8 mouse cellular contexts compared by ENCODE assay signal in the genomic region with DNA sequence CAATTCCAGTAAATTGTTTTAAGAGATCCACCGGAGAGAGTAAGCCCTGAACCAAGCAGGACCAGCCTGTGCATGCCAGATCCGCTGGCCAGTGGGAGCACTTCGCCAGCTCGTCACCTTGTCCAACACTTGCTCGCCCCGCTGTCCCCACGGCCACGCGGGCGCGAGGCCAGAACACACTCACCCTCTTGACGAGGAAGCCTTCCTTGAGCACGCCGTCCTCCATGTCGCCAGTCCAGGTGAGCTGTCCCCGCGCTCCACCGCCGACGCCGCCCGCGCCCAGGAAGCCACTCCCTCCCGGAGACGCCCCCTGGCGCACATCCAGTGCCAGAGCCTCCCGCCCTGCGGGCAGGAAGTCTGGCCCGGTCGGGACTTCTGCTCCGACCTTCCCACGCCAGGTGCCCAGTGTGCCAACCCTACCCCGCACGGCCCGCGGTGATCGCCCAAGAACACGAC. TPM values are rescaled to one million over a fixed set of nuclear protein-coding genes. Genes with fewer than 3 reads are reported as not detected.
A peak's percentile ranks its signal among the peaks of the same experiment; 100 is the strongest.
DNase-seq lines count a peak whose midpoint lies in the region; ATAC-seq and TF ChIP-seq lines count a peak whose summit lies in the region.

Gene Plek2 (minus strand): TSS at position 258 of the 456 bp plus-strand sequence.

- WGBS in cerebellum, adult 2 months, result 1% methylated on average over 38 of the region's 38 CpGs
- 3% methylated on average over 38 of the region's 38 CpGs for WGBS in intestine, postnatal 0 days
- 2% methylated on average over 38 of the region's 38 CpGs for WGBS in neural tube, embryonic 14.5 days

- H3K27ac ChIP-seq in cerebellum, adult 2 months (ENCODE audit: insufficient read depth, low read length), result no peak within 1 kb of the TSS
- no peak within 1 kb of the TSS for H3K27ac ChIP-seq in intestine, postnatal 0 days (ENCODE audit: low read depth, low read length)
- no peak within 1 kb of the TSS for H3K27ac ChIP-seq in neural tube, embryonic 14.5 days (ENCODE audit: low read depth, low read length)

- ATAC-seq in intestine, postnatal 0 days, result peak; percentile 64
- peak; percentile 61; the same call in 1 of the 2 replicates for ATAC-seq in neural tube, embryonic 14.5 days (ENCODE audit: low read depth)

- H3K4me1 ChIP-seq in cerebellum, adult 2 months (ENCODE audit: control insufficient read depth, insufficient read depth, low read length), result no peaks in the 10 kb centered on the region
- peaks cover 2% of the 10 kb centered on the region; the same call in 1 of the 2 replicates for H3K4me1 ChIP-seq in intestine, postnatal 0 days (replicated peaks; ENCODE audit: control insufficient read depth, insufficient read depth, low read length)
- peaks cover 9% of the 10 kb centered on the region for H3K4me1 ChIP-seq in neural tube, embryonic 14.5 days (ENCODE audit: control insufficient read depth, insufficient read depth, low read length)

- no peaks in the 10 kb centered on the region; the same call in 1 of the 2 replicates for H3K27me3 ChIP-seq in cerebellum, adult 2 months (ENCODE audit: control insufficient read depth, insufficient read depth, low read length)
- H3K27me3 ChIP-seq in intestine, postnatal 0 days (replicated peaks; ENCODE audit: control insufficient read depth, insufficient read depth, low read length), result no peaks in the 10 kb centered on the region
- H3K27me3 ChIP-seq in neural tube, embryonic 14.5 days (ENCODE audit: control insufficient read depth, insufficient read depth, low read length), result peaks cover 33% of the 10 kb centered on the region

- no peaks in the 10 kb centered on the region for H3K9me3 ChIP-seq in intestine, postnatal 0 days (ENCODE audit: control insufficient read depth)
- H3K9me3 ChIP-seq in neural tube, embryonic 14.5 days (ENCODE audit: control insufficient read depth, low read length), result no peaks in the 10 kb centered on the region

- peak within 1 kb of the TSS; percentile 90 for H3K4me3 ChIP-seq in cerebellum, adult 2 months (replicated peaks; ENCODE audit: insufficient read depth, low read depth, low read length)
- peak within 1 kb of the TSS; percentile 47 for H3K4me3 ChIP-seq in intestine, postnatal 0 days (ENCODE audit: low read depth, low read length)
- peak within 1 kb of the TSS; percentile 36 for H3K4me3 ChIP-seq in neural tube, embryonic 14.5 days (ENCODE audit: low read depth, low read length)

- no peak for TF ChIP-seq CTCF in cerebellum, adult 2 months (IDR thresholded peaks at IDR 0.05; ENCODE audit: borderline replicate concordance, insufficient read depth, low read depth, low read length)
- TF ChIP-seq CTCF in intestine, postnatal 0 days (IDR thresholded peaks at IDR 0.05; ENCODE audit: low read depth), result peak; percentile 73

- peak within 1 kb of the TSS; percentile 42 for H3K9ac ChIP-seq in intestine, postnatal 0 days (ENCODE audit: low read depth, low read length)
- H3K9ac ChIP-seq in neural tube, embryonic 14.5 days (replicated peaks; ENCODE audit: low read depth, low read length), result peak within 1 kb of the TSS; percentile 53

- peak; percentile 31; the same call in 1 of the 2 replicates for TF ChIP-seq POLR2A in cerebellum, adult 2 months (IDR thresholded peaks at IDR 0.05; ENCODE audit: borderline replicate concordance, insufficient read depth, low read length)

- peak within 1 kb of the TSS; percentile 85 for H3K4me2 ChIP-seq in intestine, postnatal 0 days (replicated peaks; ENCODE audit: low read depth)
- H3K4me2 ChIP-seq in neural tube, embryonic 14.5 days (ENCODE audit: low read depth, low read length), result peak within 1 kb of the TSS; percentile 79

- DNase-seq in ZHBTc4 (ENCODE audit: low read depth, low spot score), result peak; percentile 72
- DNase-seq in cerebellum, adult 2 months, result peak; percentile 76 to 81
- peak; percentile 66 for DNase-seq in gastrocnemius, postnatal 10 days
- DNase-seq in lung, adult 18-20 months, result peak; percentile 84 to 91
- DNase-seq in thymus, postnatal 14 days, result peak; percentile 78
- DNase-seq in frontal cortex, postnatal 14 days (ENCODE audit: low spot score in 2 of 2), result no peak

- H3K36me3 ChIP-seq in intestine, postnatal 0 days (ENCODE audit: control insufficient read depth, insufficient read depth), result no peaks in the 10 kb centered on the region
- no peaks in the 10 kb centered on the region for H3K36me3 ChIP-seq in neural tube, embryonic 14.5 days (ENCODE audit: control insufficient read depth, insufficient read depth, low read length)

RNA-seq across cellular contexts. Expression of gene Plek2, which starts in this region (rescaled TPM):
- 0.80 and 0.92 TPM in 2 replicates for polyA plus RNA-seq in cerebellum, adult 2 months (2012; rRNA removed)
- under 1 TPM in 1 of 2 experiments, not detected in 1; 0.50 TPM for total RNA-seq in gastrocnemius, postnatal 10 days (2021)
- polyA plus RNA-seq in intestine, postnatal 0 days (2015; fragmentation: Nextera tagmentation; extraction: Ambion mirVana), result 21.5 and 23.5 TPM in 2 replicates
- polyA plus RNA-seq in neural tube, embryonic 14.5 days (2014; fragmentation: Nextera tagmentation; extraction: Ambion mirVana), result 0.94 and 2.4 TPM in 2 replicates

Comparison
In these comparisons a context has a peak if more than half of its experiments do, and no peak if none do; other contexts are left out.
1. Peak in DNase-seq and H3K4me3 ChIP-seq in cerebellum, adult 2 months; RNA of the gene not detected or under 1 TPM.
2. Peak in DNase-seq in gastrocnemius, postnatal 10 days; RNA of the gene not detected or under 1 TPM.
3. DNase-seq: peak in ZHBTc4 (single experiment), lung, adult 18-20 months (2 of 2) and thymus, postnatal 14 days (single experiment); none in frontal cortex, postnatal 14 days (0 of 2).
4. H3K4me3 ChIP-seq: peak in every context shown above with its lines; median percentile 90 in cerebellum, adult 2 months; 47 in intestine, postnatal 0 days; 36 in neural tube, embryonic 14.5 days.